Mouse (Mus musculus): ENCODE results near the gene Olfr547.

Olfr547 gene

DNA sequence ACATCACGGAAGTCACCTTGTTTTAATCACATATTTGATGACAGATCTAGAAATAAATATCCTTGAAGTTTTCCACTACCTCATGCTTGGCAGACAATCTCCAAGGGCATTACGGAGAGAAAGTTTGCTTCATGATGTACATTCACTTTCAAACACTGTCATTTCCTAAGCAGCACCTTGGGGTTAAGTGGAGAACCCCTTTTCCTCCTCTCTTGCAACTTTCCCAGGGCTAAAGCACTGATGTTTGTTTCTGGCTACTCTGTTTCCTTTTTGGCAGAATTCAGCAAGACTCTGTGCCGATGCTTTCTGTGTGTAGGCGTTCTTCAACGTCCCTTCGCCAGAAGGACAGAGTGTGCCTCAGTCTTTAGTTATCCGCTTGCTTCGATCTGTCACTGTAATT is 36.6 kb downstream of the Olfr547 start, which contains the start of gene Olfr550:
Olfr550 (plus strand) TSS at position 301 of the 400 bp plus-strand sequence.
- DNase-seq = no peak

DNA sequence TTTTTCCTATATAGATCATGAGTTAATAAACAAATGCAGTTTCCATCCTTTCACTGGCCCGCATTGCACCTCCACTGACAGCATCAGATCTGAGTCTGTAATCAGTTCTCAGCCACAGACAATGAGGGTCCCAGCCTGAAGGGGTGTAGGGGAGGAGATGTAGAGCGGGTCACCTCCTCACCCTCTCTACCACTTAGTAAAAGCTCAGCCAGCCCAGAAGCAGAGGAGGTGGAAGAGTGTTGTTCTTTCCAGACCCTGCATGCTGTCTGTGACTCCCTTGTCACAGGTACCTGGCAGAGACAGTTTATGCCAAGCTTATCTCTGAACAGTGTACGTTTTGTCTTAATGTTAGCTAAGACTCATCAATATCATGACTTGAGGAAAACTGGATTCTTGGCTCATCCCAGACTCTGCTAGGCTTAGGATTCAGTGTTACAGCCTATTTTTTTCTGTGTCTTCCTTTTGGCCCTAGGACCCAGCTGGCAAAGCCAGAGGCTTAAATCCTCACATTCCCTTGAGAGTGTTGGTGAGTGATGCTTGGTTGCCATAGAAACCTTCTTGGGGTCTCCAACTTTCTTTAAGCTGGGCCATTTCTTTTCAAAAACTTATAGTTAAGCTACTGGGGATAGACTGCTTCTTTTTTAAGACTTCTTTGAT is 38.8 kb downstream of the Olfr547 start:
- DNase-seq = no peak

DNA sequence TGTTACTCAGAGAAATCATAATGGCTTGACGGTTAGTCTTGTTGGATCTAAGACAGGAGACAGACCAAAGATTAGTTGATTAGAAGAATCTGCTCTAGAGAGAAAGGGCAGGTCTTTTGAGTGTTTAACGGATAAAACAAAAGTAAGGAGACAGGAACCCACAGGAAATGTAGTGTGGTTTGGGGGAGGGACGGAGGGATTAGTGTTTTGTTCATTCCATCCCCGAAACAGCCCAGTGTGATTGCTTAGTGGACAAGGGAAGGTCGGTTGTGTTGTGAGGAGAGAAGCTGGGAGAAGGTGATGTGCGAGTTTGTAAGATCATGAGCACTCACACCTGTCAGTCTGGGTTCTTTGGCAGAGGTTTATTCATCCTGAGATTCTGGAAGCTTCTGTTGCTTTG is 41.4 kb downstream of the Olfr547 start:
- no peak for DNase-seq

Data from right cerebral cortex, postnatal 14 days (tissue).